Mouse (Mus musculus): ENCODE data around the gene Olfr54. TPM values are rescaled to one million over a fixed set of nuclear protein-coding genes. Genes with fewer than 3 reads are reported as not detected.
"Not testable (repeated sequence)": the region's sequence is repeated elsewhere in the genome, so short reads cannot be mapped to it uniquely, and the experiment has no call there.

Gene Olfr54
- not detected for total RNA-seq (2021)

GRCm38 (mm10) chr11:51013936-51014335, at the start of gene Olfr54:
Gene Olfr54 (plus strand): TSS chr11:51014236.
- DNase-seq: no peak
- intact Hi-C loops (cut with DNase I): no loop called here

GRCm38 (mm10) chr11:50964886-50965285, 49.1 kb upstream of the Olfr54 start:
- intact Hi-C loops (cut with DNase I): no loop called here

DNA sequence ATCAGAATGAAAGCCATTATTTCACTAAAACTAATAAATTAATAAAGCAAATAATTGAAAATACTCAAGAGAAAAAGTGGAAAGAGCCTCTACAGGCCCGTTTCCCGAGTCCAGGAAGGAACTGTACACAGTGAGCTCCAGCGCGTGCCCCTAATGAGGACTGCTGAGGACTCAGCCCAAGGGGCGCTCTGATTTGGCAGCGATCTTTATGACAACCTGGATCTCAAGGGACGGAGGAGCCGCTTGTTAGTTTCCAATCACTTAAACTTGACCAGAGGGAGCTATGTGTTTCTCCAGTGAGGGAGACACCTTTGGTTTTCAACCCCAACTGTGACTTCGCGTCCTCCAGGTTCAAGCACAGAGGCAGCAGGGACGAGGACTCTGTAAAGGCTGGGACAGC, 47.8 kb upstream of the Olfr54 start, which contains the start of gene Olfr1378:
Gene Olfr1378 (plus strand): TSS at position 301 of the 400 bp plus-strand sequence.
- DNase-seq: no peak
- intact Hi-C loops (cut with DNase I): no loop called here

More at GRCm38 (mm10) chr11:50964886-50965285, 49.1 kb upstream of the Olfr54 start:
- DNase-seq: no peak

DNA sequence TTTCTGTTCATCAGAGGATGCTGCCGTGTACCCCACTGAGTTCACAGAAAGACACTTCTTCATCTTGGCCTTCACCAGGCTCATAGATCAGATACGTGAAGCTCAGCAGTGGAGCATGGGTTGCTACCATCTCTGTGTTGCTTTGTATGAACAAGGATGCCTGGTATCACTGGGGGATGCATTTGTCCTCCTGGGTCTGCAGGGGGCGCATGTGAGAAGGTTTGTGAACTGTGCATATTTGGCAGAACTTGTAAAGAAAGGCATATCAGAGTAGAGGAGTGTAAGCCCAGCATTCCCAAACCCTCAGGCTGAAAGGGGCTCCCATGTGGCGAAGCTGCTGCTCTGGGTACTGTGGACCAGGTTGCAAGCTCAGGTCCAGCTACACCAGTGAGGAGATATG, 36.8 kb upstream of the Olfr54 start:
- intact Hi-C loops (cut with DNase I): no loop called here
- no peak for DNase-seq

- DNase-seq: no peak
- intact Hi-C loops (cut with DNase I): no loop called here
Observed at GRCm38 (mm10) chr11:50981667-50982066, 32.4 kb upstream of the Olfr54 start, which contains the start of gene Olfr1377. Gene Olfr1377 (plus strand): TSS chr11:50981967.

DNA sequence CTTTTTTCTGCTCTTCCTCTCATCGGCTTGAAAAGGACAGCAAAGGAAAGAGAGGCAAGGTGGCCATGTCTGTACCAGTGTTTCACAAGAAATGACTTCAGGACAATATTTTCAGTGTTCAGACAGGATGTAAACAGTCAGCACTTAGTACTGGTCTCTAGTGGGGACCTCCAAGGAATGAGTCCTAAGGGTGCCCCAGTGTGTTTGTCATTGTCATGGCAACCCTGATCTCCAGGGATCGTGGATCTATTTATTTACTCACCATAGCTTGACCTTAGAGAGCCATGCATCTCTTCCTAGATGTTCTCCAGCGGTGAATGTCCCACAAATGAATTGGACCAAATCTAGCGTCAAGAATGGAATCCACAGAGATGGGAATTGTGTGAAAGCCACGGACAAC, 10.7 kb upstream of the Olfr54 start, which contains the start of gene Olfr51:
Gene Olfr51 (plus strand): TSS at position 301 of the 400 bp plus-strand sequence.
- intact Hi-C loops (cut with DNase I): no loop called here
- DNase-seq: no peak

DNA sequence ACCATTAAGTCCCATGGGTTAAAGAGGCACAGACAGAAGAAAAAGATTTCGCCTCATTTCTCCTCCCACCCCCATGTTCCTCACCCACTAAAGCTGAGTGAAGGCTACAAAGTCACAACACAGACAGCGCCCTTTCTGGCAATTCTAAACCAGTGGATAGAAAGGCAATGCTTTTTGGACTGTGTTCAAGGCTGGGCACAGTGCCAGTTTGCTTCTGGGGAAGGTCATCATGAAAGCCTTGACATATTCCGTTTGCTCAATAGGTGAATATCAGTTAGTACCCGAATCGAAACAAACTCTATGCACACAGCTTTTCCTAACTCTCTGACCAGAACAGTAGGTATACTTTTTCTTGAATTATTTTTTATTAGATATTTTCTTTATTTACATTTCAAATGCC, 2.2 kb upstream of the Olfr54 start:
- intact Hi-C loops (cut with DNase I): no loop called here
- DNase-seq: peak; percentile 75

GRCm38 (mm10) chr11:51016341-51016740, 2.3 kb downstream of the Olfr54 start:
- intact Hi-C loops (cut with DNase I): no loop called here
- no peak for DNase-seq

DNA sequence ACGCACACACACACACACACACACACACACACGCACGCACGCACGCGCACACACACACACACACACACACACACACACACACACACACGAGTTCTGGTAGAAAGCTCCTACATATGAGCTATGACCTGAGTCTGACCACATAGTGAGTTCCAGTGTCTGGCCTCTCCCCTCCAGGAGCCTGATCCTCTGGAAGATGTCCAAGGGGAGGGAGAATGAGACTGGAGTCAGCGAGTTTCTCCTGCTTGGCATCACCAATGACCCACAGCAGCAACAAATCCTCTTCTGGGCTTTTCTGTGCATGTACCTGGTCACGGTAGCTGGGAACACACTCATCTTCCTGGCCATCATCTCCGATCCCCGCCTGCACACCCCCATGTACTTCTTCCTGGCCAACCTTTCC, 12.8 kb downstream of the Olfr54 start:
- intact Hi-C loops (cut with DNase I); DNase-seq: not testable (repeated sequence)

DNA sequence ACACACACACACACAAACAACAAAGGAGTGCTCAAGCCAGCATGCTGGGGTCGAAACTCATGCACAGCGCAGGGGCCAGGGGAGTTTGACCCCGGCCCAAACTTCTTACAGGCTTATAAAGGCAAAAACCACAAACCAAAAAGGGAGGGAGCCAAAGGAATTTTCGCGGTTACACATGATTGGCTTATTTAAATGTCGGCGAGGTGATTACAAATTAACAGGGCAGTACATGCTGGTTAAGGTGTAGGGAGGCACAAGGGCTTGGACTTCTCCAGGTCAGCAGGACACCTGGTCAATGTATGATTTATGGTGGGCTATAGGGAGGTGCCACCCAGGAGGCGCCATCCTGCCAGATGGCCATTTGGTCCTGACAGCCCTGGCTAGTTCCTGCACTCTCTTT, 15.3 kb downstream of the Olfr54 start:
- DNase-seq; intact Hi-C loops (cut with DNase I): not testable (repeated sequence)

GRCm38 (mm10) chr11:51030225-51030624, 16.2 kb downstream of the Olfr54 start:
- no peak for DNase-seq

DNA sequence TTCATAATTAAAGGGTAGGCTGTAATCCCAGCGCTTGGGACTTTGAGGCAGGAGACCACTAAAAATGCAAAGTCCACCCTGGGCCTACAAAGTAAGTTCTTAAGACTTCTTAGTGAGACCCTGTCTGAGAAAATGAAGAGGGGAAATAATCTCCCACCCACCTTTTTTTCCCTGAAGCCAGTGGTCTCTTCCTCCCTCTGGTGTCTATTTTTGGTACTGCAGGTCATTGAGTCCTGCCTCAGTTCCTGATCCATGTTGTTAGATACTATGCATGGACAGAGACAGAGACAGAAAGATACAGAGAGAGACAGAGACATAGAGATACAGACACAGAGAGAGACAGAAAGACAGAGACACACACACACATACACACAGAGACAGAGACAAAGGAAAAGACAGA, 18.8 kb downstream of the Olfr54 start:
- peak; percentile 5 for DNase-seq
- intact Hi-C loops (cut with DNase I): loop anchor here (5.0 kb wide), 1 partner anchor 91 kb away; the partner anchor contains the start of gene 4933414I15Rik

More at GRCm38 (mm10) chr11:51030225-51030624, 16.2 kb downstream of the Olfr54 start:
- intact Hi-C loops (cut with DNase I): loop anchor here (5.0 kb wide), 1 partner anchor 88 kb away; the partner anchor contains the start of gene 4933414I15Rik

- DNase-seq: not testable (repeated sequence)
- intact Hi-C loops (cut with DNase I): loop anchor here (5.0 kb wide), 1 partner anchor 92 kb away; the partner anchor contains the start of gene 4933414I15Rik
Observed at GRCm38 (mm10) chr11:51034141-51034540, 20.1 kb downstream of the Olfr54 start.

- intact Hi-C loops (cut with DNase I): no loop called here
- DNase-seq: peak; percentile 57
Observed at GRCm38 (mm10) chr11:51035951-51036350, 21.9 kb downstream of the Olfr54 start.

- intact Hi-C loops (cut with DNase I); DNase-seq: not testable (repeated sequence)
Observed at GRCm38 (mm10) chr11:51044776-51045175, 30.7 kb downstream of the Olfr54 start.

DNA sequence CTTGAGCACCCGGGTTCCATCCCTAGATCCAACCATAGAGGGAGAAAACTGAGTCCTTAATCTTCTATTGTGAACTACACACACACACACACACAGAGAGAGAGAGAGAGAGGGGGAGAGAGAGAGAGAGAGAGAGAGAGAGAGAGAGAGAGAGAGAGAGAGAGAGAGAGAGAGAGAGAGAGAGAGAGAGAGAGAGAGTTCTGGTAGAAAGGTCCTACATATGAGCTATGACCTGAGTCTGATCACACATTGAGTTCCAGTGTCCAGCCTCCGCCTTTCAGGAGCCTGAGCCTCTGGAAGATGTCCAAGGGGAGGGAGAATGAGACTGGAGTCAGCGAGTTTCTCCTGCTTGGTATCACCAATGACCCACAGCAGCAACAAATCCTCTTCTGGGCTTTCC, 33.8 kb downstream of the Olfr54 start, which contains the start of gene Olfr1375:
Gene Olfr1375 (plus strand): TSS at position 301 of the 400 bp plus-strand sequence.
- DNase-seq; intact Hi-C loops (cut with DNase I): not testable (repeated sequence)

DNA sequence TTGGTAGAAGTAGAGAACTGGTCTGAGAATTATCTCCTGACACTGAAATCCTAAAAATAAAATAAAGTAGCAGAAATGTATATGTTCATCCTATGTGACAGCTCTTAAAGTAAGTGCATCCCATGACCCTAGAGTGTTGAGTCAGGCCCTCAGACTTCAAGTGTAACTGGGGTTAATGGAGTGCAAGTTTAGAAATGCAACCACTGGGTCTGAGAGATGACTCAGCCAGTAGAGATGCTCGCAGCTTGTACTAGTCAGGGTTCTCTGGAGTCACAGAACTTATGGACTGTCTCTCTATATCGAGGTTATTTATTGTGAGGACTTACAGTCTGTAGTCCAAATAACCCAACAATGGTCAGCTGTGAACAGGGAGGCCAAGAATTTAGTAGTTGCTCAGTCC, 37.6 kb downstream of the Olfr54 start:
- intact Hi-C loops (cut with DNase I): loop anchor here (5.0 kb wide), 1 partner anchor 109 kb away; the partner anchor contains the start of gene 4933414I15Rik
- no peak for DNase-seq

DNA sequence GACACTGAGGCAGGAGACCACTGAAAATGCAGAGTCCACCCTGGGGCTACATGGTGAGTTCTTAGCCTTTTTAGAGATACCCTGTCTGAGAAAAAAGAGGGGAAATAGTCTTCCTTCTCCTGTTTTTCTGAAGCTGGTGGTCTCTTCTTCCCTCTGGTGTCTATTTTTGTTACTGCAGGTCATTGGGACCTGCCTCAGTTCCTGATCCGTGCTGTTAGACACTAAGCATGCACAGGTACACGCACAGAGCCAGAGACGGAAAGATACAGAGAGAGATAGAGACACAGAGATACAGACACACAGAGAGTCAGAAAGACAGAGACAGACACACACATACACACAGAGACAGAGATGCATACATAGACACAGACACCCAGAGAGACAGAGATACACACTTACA, 39.2 kb downstream of the Olfr54 start:
- no peak for DNase-seq
- intact Hi-C loops (cut with DNase I): loop anchor here (5.0 kb wide), 1 partner anchor 111 kb away; the partner anchor contains the start of gene 4933414I15Rik

- intact Hi-C loops (cut with DNase I): no loop called here
- peak; percentile 80 for DNase-seq
Observed at GRCm38 (mm10) chr11:51059151-51059571, 45.1 kb downstream of the Olfr54 start, which contains the start of gene Zfp354a. Gene Zfp354a (plus strand): TSS chr11:51059257.

GRCm38 (mm10) chr11:51059640-51060039, 45.6 kb downstream of the Olfr54 start:
- intact Hi-C loops (cut with DNase I): loop anchor here (10.0 kb wide), 1 partner anchor 195 kb away; no protein-coding TSS in a partner anchor
- DNase-seq: no peak

GRCm38 (mm10) chr11:51060981-51061380, 46.9 kb downstream of the Olfr54 start:
- DNase-seq: no peak
- intact Hi-C loops (cut with DNase I): loop anchor here (10.0 kb wide), 1 partner anchor 194 kb away; no protein-coding TSS in a partner anchor

- DNase-seq: no peak
- intact Hi-C loops (cut with DNase I): loop anchor here (10.0 kb wide), 1 partner anchor 192 kb away; no protein-coding TSS in a partner anchor
Observed at GRCm38 (mm10) chr11:51063276-51063675, 49.2 kb downstream of the Olfr54 start.
